Mouse (Mus musculus): ENCODE results near the gene Kank2. TPM values are rescaled to one million over a fixed set of nuclear protein-coding genes. Genes with fewer than 3 reads are reported as not detected.
"Not testable (repeated sequence)": the region's sequence is repeated elsewhere in the genome, so short reads cannot be mapped to it uniquely, and the experiment has no call there.

Kank2 gene
- polyA plus RNA-seq, 1 experiment from 2014 or later, result 5.0 TPM

DNA sequence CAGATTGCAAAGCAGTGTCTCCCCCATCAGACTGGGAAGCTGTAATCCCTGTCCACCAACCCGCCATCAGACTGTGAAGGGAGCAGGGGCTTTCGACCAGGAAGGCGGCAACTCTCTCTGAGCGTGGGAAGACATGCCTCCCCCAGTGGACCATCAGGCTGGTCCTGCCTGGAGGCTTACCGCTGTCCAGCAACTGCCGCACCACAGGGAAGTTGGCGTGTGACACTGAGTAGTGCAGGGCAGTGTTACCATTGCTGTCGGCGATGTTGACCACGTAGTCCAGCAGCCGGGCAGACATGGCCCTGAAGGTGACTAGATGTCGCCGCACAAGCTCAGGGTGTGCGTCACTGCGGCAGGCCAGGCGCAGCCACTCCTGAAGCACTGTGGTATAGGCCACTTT is 24.2 kb downstream of the Kank2 start:
- WGBS (ENCODE audit: insufficient replicate concordance), result 87% methylated on average over 16 of the region's 16 CpGs

GRCm38 (mm10) chr9:21773396-21773795 is 25.1 kb downstream of the Kank2 start:
- not testable (repeated sequence) for H3K9me3 ChIP-seq (replicated peaks); ATAC-seq; H3K4me1 ChIP-seq; H3K4me2 ChIP-seq; H3K27ac ChIP-seq; H3K4me3 ChIP-seq; H3K27me3 ChIP-seq (replicated peaks); H3K9ac ChIP-seq
- WGBS (ENCODE audit: insufficient replicate concordance), result 69% methylated on average over 5 of the region's 5 CpGs
- peaks cover 71% of the 10 kb centered on the region for H3K36me3 ChIP-seq

More for the DNA sequence above, 24.2 kb downstream of the Kank2 start:
- no peak overlapping the region for H3K4me3 ChIP-seq
- ATAC-seq, result no peak
- no peaks in the 10 kb centered on the region for H3K27me3 ChIP-seq (replicated peaks)
- H3K27ac ChIP-seq, result no peak overlapping the region
- no peak overlapping the region for H3K9ac ChIP-seq
- no peak overlapping the region for H3K4me2 ChIP-seq
- H3K9me3 ChIP-seq (replicated peaks), result no peaks in the 10 kb centered on the region
- H3K4me1 ChIP-seq, result 0 out of 2 replicates have a peak, but pooled peaks cover 3% of the 10 kb centered on the region
- H3K36me3 ChIP-seq, result peaks cover 71% of the 10 kb centered on the region

DNA sequence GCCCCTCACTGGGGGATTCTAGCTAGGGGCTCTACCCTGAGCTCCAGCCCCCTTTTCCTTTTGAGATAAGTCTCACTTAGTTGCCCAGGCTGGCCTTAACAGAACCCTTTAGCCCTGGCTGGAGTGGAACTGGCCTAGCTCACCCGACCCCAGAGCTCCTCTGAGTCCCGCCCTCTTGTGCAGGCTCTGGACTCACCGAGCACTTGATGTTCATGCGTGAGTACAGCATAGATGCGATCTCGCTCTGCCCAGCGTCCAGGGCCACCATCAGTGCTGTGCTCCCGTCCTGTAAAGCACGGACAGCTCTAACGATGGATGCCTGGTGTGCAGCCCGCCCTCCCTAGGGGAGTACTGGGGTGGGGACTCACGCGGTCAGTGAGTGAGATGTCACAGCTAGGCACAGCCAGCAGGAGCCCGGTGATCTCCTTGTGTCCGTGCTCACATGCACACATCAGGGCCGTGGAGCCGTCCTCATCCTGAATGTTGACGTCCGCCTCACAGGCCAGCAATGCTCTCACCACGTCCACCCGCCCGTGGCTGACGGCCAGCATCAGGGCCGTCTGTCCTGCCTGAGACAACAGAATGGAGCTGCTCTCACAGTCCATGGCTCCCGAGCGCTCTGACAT is 28.9 kb downstream of the Kank2 start:
- Histone ChIP-seq H3K4me2 (no peak overlapping the region), H3K9me3 (replicated peaks) (no peaks in the 10 kb centered on the region), H3K36me3 (peaks cover 45% of the 10 kb centered on the region), H3K27ac (no peak overlapping the region), H3K4me1 (no peaks in the 10 kb centered on the region), H3K4me3 (no peak overlapping the region), H3K9ac (no peak overlapping the region), H3K27me3 (replicated peaks) (no peaks in the 10 kb centered on the region)
- ATAC-seq, result 0 out of 2 replicates have a peak, but pooled peaks have one; percentile 24
- 77% methylated on average over 26 of the region's 26 CpGs for WGBS (ENCODE audit: insufficient replicate concordance)

- 0 out of 2 replicates have a peak, but pooled peaks cover 4% of the 10 kb centered on the region for H3K4me1 ChIP-seq
- H3K36me3 ChIP-seq, result peaks cover 36% of the 10 kb centered on the region
- H3K9me3 ChIP-seq (replicated peaks), result no peaks in the 10 kb centered on the region
- no peak overlapping the region for H3K4me2 ChIP-seq
- H3K27ac ChIP-seq, result peak overlapping the region; percentile 51
- no peaks in the 10 kb centered on the region for H3K27me3 ChIP-seq (replicated peaks)
- H3K9ac ChIP-seq, result no peak overlapping the region
- no peak overlapping the region for H3K4me3 ChIP-seq
- no peak for ATAC-seq
- WGBS (ENCODE audit: insufficient replicate concordance), result 65% methylated on average over 13 of the region's 13 CpGs
Measured at GRCm38 (mm10) chr9:21768511-21769411, 29.8 kb downstream of the Kank2 start.

- 0 out of 2 replicates have a peak, but pooled peaks cover 4% of the 10 kb centered on the region for H3K4me1 ChIP-seq
- peaks cover 36% of the 10 kb centered on the region for H3K36me3 ChIP-seq
- H3K27ac ChIP-seq, result no peak overlapping the region
- no peak overlapping the region for H3K9ac ChIP-seq
- no peaks in the 10 kb centered on the region for H3K27me3 ChIP-seq (replicated peaks)
- 78% methylated on average over 11 of the region's 11 CpGs for WGBS (ENCODE audit: insufficient replicate concordance)
- H3K4me2 ChIP-seq, result no peak overlapping the region
- no peaks in the 10 kb centered on the region for H3K9me3 ChIP-seq (replicated peaks)
- no peak for ATAC-seq
- no peak overlapping the region for H3K4me3 ChIP-seq
Measured at GRCm38 (mm10) chr9:21767896-21768295, 30.6 kb downstream of the Kank2 start.

DNA sequence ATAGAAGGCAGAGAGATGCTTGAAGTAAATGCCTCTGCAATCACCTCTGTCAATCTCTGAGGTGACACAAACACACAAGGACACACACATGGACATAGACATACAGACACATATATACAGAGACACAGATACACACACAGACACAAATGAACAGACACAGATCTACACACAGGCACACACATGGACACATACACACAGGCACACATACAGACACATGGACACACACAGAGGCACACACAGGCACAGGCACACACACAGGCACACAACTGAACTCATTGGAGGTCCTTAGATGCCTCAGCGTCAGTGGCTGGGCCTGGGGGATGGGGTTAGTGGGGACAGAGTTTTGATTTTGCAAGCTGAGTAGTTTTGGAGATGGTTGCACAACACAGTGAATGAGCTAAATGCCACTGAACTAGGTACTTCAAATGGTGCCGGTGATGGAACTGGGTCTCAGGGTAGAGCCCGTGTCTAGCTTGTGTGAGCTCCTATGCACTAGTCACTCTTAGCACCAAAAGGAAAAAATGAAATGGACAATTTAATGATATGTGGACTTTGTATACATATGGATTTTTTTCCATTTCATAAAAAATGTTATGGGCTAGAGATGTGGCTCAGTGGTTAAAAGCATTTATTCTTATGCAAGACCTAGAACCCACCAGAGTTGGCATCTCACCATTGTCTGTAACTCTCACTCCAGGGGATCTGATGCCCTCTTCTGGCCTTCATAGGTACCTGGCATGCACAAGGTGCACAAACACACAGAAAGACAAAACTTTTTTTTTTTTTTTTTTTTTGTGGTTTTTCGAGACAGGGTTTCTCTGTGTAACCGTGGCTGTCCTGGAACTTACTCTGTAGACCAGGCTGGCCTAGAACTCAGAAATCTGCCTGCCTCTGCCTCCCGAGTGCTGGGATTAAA is 34.2 kb downstream of the Kank2 start:
- ATAC-seq, result no peak
- H3K36me3 ChIP-seq, result peaks cover 9% of the 10 kb centered on the region
- H3K9me3 ChIP-seq (replicated peaks), result no peaks in the 10 kb centered on the region
- H3K4me3 ChIP-seq, result no peak overlapping the region
- H3K27me3 ChIP-seq (replicated peaks), result no peaks in the 10 kb centered on the region
- peaks cover 25% of the 10 kb centered on the region for H3K4me1 ChIP-seq
- WGBS (ENCODE audit: insufficient replicate concordance), result 74% methylated on average over 6 of the region's 6 CpGs
- no peak overlapping the region for H3K27ac ChIP-seq
- no peak overlapping the region for H3K9ac ChIP-seq
- no peak overlapping the region for H3K4me2 ChIP-seq

- no peak overlapping the region for H3K27ac ChIP-seq
- no peak for ATAC-seq
- H3K9ac ChIP-seq, result no peak overlapping the region
- H3K4me2 ChIP-seq, result no peak overlapping the region
- no peaks in the 10 kb centered on the region for H3K27me3 ChIP-seq (replicated peaks)
- H3K4me1 ChIP-seq, result peaks cover 47% of the 10 kb centered on the region
- H3K9me3 ChIP-seq (replicated peaks), result no peaks in the 10 kb centered on the region
- H3K4me3 ChIP-seq, result no peak overlapping the region
- peaks cover 15% of the 10 kb centered on the region for H3K36me3 ChIP-seq
Measured at GRCm38 (mm10) chr9:21762135-21762534, 36.4 kb downstream of the Kank2 start.

GRCm38 (mm10) chr9:21760155-21761088 is 38.1 kb downstream of the Kank2 start, which contains the start of gene Spc24:
TSS of gene Spc24 (minus strand) at chr9:21760303.
- Histone ChIP-seq H3K36me3 (peaks cover 31% of the 10 kb centered on the region), H3K9me3 (replicated peaks) (no peaks in the 10 kb centered on the region), H3K27ac (peak within 1 kb of the TSS; percentile 81), H3K4me1 (peaks cover 48% of the 10 kb centered on the region), H3K4me3 (peak within 1 kb of the TSS; percentile 90), H3K27me3 (replicated peaks) (no peaks in the 10 kb centered on the region), H3K9ac (peak within 1 kb of the TSS; percentile 93), H3K4me2 (peak within 1 kb of the TSS; percentile 80)
- WGBS (ENCODE audit: insufficient replicate concordance), result 1% methylated on average over 53 of the region's 54 CpGs
- peak; percentile 95 for ATAC-seq

- under 1% methylated on average over 20 of the region's 20 CpGs for WGBS (ENCODE audit: insufficient replicate concordance)
- peak overlapping the region; percentile 90 for H3K4me3 ChIP-seq
- peak overlapping the region; percentile 93 for H3K9ac ChIP-seq
- no peaks in the 10 kb centered on the region for H3K27me3 ChIP-seq (replicated peaks)
- peak overlapping the region; percentile 80 for H3K4me2 ChIP-seq
- peaks cover 38% of the 10 kb centered on the region for H3K36me3 ChIP-seq
- peaks cover 48% of the 10 kb centered on the region for H3K4me1 ChIP-seq
- H3K9me3 ChIP-seq (replicated peaks), result no peaks in the 10 kb centered on the region
- peak overlapping the region; percentile 81 for H3K27ac ChIP-seq
- no peak for ATAC-seq
Measured at GRCm38 (mm10) chr9:21759718-21760117, 38.8 kb downstream of the Kank2 start.

DNA sequence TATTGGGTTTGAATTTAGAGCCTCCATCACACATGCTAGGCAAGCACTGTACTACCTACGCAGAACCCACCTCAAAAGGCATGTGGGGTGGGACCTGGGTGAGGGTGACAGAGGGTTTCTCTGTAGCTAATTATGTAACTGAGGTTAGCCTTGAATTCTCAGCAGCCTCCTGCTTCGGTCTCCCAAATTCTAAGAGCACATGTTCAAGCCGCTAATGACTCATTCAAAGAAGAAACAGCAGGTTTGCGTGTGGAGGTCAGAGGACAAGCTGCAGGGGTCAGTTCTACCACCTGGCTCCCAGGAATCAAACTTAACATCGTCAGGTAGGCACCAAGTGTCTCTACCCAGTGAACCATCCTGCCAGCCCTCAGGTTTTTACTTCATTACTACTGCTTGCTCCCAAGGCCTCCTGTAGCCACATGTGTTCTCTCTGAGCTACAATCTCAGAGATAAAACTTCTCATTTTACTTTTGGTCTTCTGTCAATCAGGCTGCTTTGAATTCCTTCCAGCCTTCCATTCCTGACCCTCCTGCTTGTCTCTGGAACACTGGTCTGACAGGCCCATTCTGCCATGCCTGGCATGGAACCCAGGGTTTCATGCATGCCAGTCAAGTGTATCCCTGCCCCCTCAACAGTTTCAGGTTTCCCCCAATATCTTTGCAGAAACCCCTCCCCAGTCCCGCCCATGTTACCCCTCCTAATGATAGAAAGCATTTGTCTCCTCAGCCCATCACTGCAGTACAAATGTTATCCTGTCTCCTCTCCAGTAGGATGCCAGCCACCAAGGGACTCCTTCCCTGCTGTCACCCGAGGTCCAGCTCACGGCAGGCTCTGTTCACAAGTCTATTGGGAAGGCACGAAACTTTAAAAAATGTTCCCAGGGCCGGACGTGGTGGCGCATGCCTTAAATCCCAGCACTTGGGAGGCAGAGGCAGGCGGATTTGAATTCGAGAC is 39.7 kb downstream of the Kank2 start:
- Histone ChIP-seq H3K27ac (peak overlapping the region; percentile 81; the same call in 1 of the 2 replicates), H3K4me3 (peak overlapping the region; percentile 90), H3K4me1 (peaks cover 44% of the 10 kb centered on the region), H3K36me3 (peaks cover 43% of the 10 kb centered on the region), H3K9ac (peak overlapping the region; percentile 93), H3K9me3 (replicated peaks) (no peaks in the 10 kb centered on the region), H3K4me2 (peak overlapping the region; percentile 80), H3K27me3 (replicated peaks) (no peaks in the 10 kb centered on the region)
- ATAC-seq, result no peak
- WGBS (ENCODE audit: insufficient replicate concordance), result 53% methylated on average over 14 of the region's 14 CpGs

Measured in liver, embryonic 12.5 days (tissue).